Mouse (Mus musculus) liver, embryonic 15.5 days (tissue): ENCODE results near the gene Adrb1. TPM values are rescaled to one million over a fixed set of nuclear protein-coding genes. Genes with fewer than 3 reads are reported as not detected.
A peak's percentile ranks its signal among the peaks of the same experiment; 100 is the strongest.

Experiments used
- ATAC-seq: fragments of 200-750 bp; cut with Nextera tagmentation; 2 replicates; pipeline ENCODE4 v1.8.0; 2017; ENCODE audit warnings: moderate number of reproducible peaks, mild to moderate bottlenecking, moderate library complexity; ENCODE audit not compliant: insufficient read depth
- H3K27ac ChIP-seq: fragments of 300-500 bp; sonication (generic); replicated peaks from 2 replicates; pipeline ENCODE4 v1.5.1; 2015; ENCODE audit warnings: mild to moderate bottlenecking, inconsistent platforms
- H3K27me3 ChIP-seq: fragments of 300-500 bp; sonication (generic); 2 replicates; pipeline ENCODE4 v1.6.1; 2015; ENCODE audit warnings: mild to moderate bottlenecking, inconsistent platforms
- H3K36me3 ChIP-seq: fragments of 300-500 bp; sonication (generic); replicated peaks from 2 replicates; pipeline ENCODE4 v1.6.1; 2015; ENCODE audit warnings: moderate library complexity, mild to moderate bottlenecking, inconsistent platforms
- H3K4me1 ChIP-seq: fragments of 300-500 bp; sonication (generic); replicated peaks from 2 replicates; pipeline ENCODE4 v1.6.1; 2015; ENCODE audit warnings: inconsistent platforms
- H3K4me2 ChIP-seq: fragments of 300-500 bp; sonication (generic); 2 replicates; pipeline ENCODE4 v1.6.1; 2015; ENCODE audit warnings: moderate library complexity, mild to moderate bottlenecking, inconsistent platforms
- H3K4me3 ChIP-seq: fragments of 300-500 bp; sonication (generic); replicated peaks from 2 replicates; pipeline ENCODE4 v1.5.1; 2015; ENCODE audit warnings: mild to moderate bottlenecking, inconsistent platforms
- H3K9ac ChIP-seq: fragments of 300-500 bp; sonication (generic); 2 replicates; pipeline ENCODE4 v1.6.1; 2015; ENCODE audit warnings: moderate library complexity, mild to moderate bottlenecking, inconsistent platforms
- H3K9me3 ChIP-seq: fragments of 300-500 bp; sonication (generic); replicated peaks from 2 replicates; pipeline ENCODE4 v1.6.1; 2016; ENCODE audit warnings: inconsistent platforms
- WGBS: fragments of 180-500 bp; shearing (Covaris S2); methylation state at CpG from one replicate; pipeline ENCODE4 v1.1.7; 2015; ENCODE audit warnings: mixed read lengths; ENCODE audit not compliant: insufficient replicate concordance; 5-methylcytosine and 5-hydroxymethylcytosine counted together
- polyA plus RNA-seq: library from polyadenylated mRNA; unstranded; fragments of >200 nt; fragmentation: Nextera tagmentation; extraction: Ambion mirVana; gene quantifications from 2 replicates; pipeline ENCODE4 v1.2.1, GENCODE M21; 2015

Gene Adrb1
- polyA plus RNA-seq, result 0.25 and 0.38 TPM in 2 replicates

DNA sequence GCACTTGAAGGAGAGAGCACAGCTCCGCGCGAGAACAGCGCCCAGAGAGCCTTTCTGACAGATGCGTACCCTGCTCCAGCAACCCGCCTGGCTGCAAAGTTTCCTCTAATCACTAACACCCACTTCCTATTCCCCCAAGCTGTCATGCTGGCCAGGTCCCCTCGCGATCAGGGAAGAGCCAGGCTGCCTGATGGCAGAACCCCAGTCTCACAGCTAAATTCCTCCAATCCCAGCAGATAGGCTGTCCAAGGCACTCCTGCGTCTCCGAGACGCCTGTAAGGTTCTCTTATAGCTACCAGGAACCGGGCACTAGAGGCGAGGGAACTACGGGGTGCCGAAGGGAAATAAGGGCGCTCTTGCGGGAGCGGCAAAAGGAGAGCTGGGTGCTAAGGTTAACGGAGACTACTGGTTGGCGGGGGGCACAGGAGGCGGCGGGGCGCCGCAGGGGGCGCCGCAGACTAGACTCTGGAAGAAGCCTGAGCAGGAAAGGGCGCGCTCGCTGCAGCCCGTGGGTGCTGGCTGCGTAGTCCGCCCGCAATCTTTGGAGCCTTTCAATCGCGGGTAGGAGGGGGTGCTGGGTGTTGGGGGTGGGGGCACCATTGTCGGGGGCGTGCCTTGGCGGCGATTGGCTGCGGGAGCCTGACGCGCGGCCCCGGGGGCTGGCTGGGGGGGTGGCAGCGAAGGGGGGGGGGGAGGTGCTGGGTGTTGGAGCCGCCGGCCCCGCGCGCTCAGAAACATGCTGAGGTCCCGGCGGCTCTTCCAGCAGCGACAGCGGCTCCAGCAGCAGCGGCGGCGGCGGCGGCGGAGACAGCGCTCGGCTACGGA lies at the start of gene Adrb1:
TSS of gene Adrb1 (plus strand) at position 813 of the 825 bp plus-strand sequence.
- H3K9ac ChIP-seq, result no peak within 1 kb of the TSS

DNA sequence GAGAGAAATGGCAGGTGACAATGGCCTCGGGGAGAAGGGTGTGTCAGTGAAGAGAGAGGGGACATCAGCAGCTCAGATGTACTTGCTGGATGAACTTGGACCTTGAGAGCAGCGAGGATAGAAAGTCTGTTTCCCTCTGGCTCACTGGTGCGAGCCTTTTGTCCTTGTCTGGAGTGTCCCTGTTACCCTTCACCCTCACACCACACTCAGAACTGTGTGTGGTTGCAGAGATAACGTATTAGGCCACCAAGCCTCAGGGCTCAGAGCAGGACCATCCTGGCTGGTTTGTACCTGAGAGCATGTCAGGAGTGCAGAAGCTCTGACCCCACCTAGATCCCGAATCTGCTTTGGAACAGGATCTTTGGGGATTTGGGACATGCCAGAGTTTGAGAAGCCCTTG lies 46.3 kb upstream of the Adrb1 start:
- Histone ChIP-seq H3K27me3 (no peaks in the 10 kb centered on the region), H3K4me2 (no peak overlapping the region), H3K4me1 (0 out of 2 replicates have a peak, but pooled peaks cover 3% of the 10 kb centered on the region), H3K4me3 (no peak overlapping the region), H3K27ac (no peak overlapping the region), H3K9ac (no peak overlapping the region), H3K36me3 (no peaks in the 10 kb centered on the region), H3K9me3 (no peaks in the 10 kb centered on the region)
- 52% methylated on average over 5 of the region's 5 CpGs for WGBS
- no peak for ATAC-seq

More for the DNA sequence above, at the start of gene Adrb1:
- Histone ChIP-seq H3K4me2 (peak within 1 kb of the TSS; percentile 66), H3K9me3 (no peaks in the 10 kb centered on the region), H3K4me1 (peaks cover 17% of the 10 kb centered on the region), H3K27me3 (peaks cover 91% of the 10 kb centered on the region), H3K4me3 (peak within 1 kb of the TSS; percentile 46), H3K27ac (no peak within 1 kb of the TSS), H3K36me3 (no peaks in the 10 kb centered on the region)
- WGBS, result under 1% methylated on average over 42 of the region's 63 CpGs
- ATAC-seq, result peak; percentile 45

DNA sequence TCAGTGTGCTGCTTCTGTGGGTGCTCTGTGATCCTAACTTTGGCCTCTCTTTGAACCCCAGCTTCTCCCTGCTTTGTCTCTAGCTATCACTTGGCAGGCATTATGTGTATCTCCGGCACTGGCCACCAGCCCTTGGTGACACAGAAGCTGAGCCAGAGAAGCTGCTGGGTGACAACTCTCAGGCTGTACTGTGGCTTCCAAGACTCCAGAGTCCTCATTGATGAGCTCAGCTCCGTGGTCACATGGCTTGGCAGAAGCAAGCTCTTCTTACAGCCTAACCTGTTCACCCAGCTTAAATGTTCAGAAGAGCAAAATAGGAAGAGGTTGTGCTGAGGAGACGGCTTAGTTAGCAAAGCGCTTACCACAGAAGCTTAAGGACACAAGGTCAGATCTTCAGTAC lies 45.5 kb upstream of the Adrb1 start:
- Histone ChIP-seq H3K27me3 (no peaks in the 10 kb centered on the region), H3K9me3 (no peaks in the 10 kb centered on the region), H3K4me3 (no peak overlapping the region), H3K36me3 (no peaks in the 10 kb centered on the region), H3K9ac (no peak overlapping the region), H3K27ac (no peak overlapping the region), H3K4me2 (no peak overlapping the region), H3K4me1 (0 out of 2 replicates have a peak, but pooled peaks cover 3% of the 10 kb centered on the region)
- 68% methylated on average over 4 of the region's 4 CpGs for WGBS
- no peak for ATAC-seq

DNA sequence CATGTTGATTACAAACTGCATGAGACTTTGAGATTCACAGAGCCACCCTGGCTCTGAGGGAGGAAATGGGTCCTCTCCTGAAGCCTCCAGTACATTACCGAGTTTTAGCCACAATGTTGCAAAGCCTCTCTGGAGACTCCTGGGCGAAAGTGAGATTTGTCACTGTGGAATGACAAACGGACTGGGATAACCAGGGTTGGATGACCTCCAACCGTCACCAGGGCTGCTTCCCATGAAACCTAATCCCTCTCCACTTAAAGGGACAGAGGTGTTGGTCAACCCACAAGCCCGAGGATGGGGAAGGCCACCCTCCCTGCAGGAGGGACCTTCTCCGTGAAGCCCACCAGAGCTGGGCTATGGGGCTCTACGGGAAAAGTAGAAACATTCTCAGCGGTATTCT lies 44.4 kb upstream of the Adrb1 start:
- H3K27ac ChIP-seq, result no peak overlapping the region
- no peak overlapping the region for H3K9ac ChIP-seq
- 0 out of 2 replicates have a peak, but pooled peaks cover 3% of the 10 kb centered on the region for H3K4me1 ChIP-seq
- ATAC-seq, result no peak
- no peaks in the 10 kb centered on the region for H3K27me3 ChIP-seq
- H3K4me2 ChIP-seq, result no peak overlapping the region
- H3K9me3 ChIP-seq, result no peaks in the 10 kb centered on the region
- no peaks in the 10 kb centered on the region for H3K36me3 ChIP-seq
- WGBS, result 59% methylated on average over 8 of the region's 8 CpGs
- no peak overlapping the region for H3K4me3 ChIP-seq

DNA sequence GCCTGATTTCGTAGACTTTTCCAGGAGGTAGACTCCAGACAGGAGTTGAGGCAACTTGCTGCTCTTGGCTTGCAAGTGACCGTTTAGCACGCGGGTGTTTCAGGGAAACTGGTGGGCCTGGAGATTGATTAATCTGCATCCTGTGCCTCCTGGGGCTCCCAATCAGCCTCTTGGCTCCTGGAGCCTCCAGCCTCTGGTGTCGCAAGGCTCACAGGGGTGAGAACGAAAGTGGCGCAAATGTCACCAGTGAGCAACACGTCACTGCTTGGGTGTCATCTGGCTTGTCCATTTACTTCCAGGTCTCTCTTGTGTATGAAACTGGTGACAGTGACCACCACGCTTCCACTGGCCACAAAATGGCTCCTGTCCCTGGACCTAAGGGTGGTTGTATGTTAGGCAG lies 43.5 kb upstream of the Adrb1 start:
- Histone ChIP-seq H3K27me3 (no peaks in the 10 kb centered on the region), H3K4me2 (no peak overlapping the region), H3K36me3 (no peaks in the 10 kb centered on the region), H3K4me3 (no peak overlapping the region), H3K4me1 (0 out of 2 replicates have a peak, but pooled peaks cover 3% of the 10 kb centered on the region), H3K9me3 (no peaks in the 10 kb centered on the region), H3K27ac (no peak overlapping the region), H3K9ac (no peak overlapping the region)
- ATAC-seq, result no peak
- WGBS, result 55% methylated on average over 9 of the region's 9 CpGs

DNA sequence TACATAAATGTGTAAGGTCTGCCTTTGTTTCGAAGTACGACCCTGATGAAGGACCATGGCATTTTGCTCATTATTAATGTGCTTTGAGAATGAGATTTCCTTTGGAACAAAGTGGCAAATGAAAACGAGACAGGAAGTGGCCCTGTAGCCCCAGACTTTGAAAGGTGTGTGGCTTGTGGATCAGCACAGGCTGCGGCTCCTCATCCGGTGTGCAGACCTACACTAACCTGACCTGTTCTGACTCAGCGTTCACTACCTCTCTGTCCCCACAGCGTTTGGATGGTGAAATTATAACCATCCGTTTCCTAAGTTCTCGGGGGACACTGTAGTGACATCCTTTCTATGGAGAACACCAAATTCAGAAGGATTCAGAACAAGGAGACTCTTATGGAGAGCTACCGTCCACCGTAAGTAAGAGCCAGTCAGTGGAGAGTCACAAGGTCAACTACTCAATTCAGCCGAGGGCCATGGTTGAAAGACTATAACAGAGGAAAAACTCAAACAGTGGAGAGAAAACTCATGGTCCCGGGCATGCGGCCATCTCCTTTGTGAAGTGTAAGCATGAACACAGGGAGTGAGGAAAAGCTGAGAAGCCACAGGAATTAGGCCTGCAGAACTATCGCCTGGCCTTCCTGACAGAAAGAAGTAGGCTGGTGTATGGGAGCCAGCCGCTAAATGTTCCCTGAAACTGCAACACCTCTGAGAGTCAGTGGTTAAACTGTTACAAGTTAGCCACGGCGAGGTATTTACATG lies 42.6 kb upstream of the Adrb1 start:
- WGBS, result 68% methylated on average over 18 of the region's 18 CpGs
- H3K9ac ChIP-seq, result no peak overlapping the region

DNA sequence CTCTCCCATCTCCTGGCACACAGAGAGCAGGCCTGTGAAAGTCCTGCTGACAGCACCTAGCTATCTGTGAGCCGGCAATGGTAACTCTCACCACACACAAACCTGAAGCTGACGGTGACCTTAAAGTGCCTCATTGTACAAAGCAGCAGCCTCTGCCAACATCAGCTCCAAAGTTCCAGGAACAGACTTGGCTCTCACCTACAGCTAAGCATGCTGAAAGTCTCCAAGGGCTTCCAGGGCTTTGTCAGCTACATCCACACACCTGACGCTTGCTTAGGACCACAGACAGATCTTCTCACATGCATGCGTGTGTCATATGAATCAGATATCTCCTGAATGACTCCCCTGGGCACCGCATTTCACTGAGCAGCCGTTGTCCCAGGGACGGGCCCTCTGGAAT lies 42.0 kb upstream of the Adrb1 start:
- H3K9me3 ChIP-seq, result no peaks in the 10 kb centered on the region
- H3K36me3 ChIP-seq, result no peaks in the 10 kb centered on the region
- H3K27me3 ChIP-seq, result no peaks in the 10 kb centered on the region
- no peak for ATAC-seq
- H3K4me3 ChIP-seq, result no peak overlapping the region
- 65% methylated on average over 7 of the region's 7 CpGs for WGBS
- H3K4me1 ChIP-seq, result 0 out of 2 replicates have a peak, but pooled peaks cover 3% of the 10 kb centered on the region
- no peak overlapping the region for H3K27ac ChIP-seq
- no peak overlapping the region for H3K9ac ChIP-seq
- no peak overlapping the region for H3K4me2 ChIP-seq

More for the DNA sequence above, 42.6 kb upstream of the Adrb1 start:
- ATAC-seq, result no peak
- H3K4me3 ChIP-seq, result no peak overlapping the region
- H3K9me3 ChIP-seq, result no peaks in the 10 kb centered on the region
- no peaks in the 10 kb centered on the region for H3K27me3 ChIP-seq
- no peak overlapping the region for H3K4me2 ChIP-seq
- 0 out of 2 replicates have a peak, but pooled peaks cover 3% of the 10 kb centered on the region for H3K4me1 ChIP-seq
- H3K27ac ChIP-seq, result no peak overlapping the region
- no peaks in the 10 kb centered on the region for H3K36me3 ChIP-seq

DNA sequence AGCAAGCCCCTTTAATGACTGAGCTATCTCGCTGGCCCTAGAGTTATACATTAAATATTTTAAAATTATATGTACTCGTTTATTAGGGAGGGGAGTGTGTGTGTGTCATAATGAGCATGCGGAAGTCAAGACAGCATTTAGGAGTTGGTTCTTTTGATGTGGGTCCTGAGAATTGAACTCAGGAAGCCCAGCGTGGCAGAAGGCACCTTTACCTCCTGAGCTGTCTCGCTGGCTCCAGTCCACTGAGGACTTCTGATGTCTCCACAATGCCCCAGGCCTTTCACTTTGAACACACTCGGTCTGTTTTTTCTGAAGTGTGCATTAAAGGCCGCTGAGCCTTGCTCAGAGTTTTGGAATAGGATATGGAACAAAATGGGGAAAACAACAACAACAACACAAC lies 39.7 kb upstream of the Adrb1 start:
- Histone ChIP-seq H3K4me2 (no peak overlapping the region), H3K9me3 (no peaks in the 10 kb centered on the region), H3K27ac (no peak overlapping the region), H3K27me3 (no peaks in the 10 kb centered on the region), H3K4me3 (no peak overlapping the region), H3K4me1 (0 out of 2 replicates have a peak, but pooled peaks cover 3% of the 10 kb centered on the region), H3K9ac (no peak overlapping the region), H3K36me3 (no peaks in the 10 kb centered on the region)
- ATAC-seq, result no peak
- 63% methylated on average over 7 of the region's 7 CpGs for WGBS

DNA sequence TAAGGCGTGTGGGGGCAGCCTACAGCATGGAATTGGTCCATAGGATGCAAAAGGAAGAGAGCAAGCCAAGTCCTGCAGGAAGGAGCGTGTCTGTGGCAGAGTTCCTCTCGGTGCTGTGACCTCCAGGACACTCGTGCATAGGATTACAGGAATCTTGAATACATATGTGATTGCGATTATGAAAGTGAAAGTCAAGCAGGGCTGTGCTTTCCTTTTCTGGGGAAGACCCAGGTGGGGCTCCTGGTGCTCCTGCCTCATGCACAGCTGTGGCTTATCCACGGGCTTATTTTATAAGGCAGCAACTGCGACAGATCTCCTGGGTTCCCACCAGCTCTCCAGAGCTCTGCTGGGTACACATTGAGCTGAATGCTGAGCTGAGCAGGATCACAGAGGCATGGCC lies 39.2 kb upstream of the Adrb1 start:
- no peak for ATAC-seq
- H3K36me3 ChIP-seq, result no peaks in the 10 kb centered on the region
- H3K27me3 ChIP-seq, result no peaks in the 10 kb centered on the region
- no peak overlapping the region for H3K4me2 ChIP-seq
- no peaks in the 10 kb centered on the region for H3K9me3 ChIP-seq
- H3K4me1 ChIP-seq, result 0 out of 2 replicates have a peak, but pooled peaks cover 3% of the 10 kb centered on the region
- H3K4me3 ChIP-seq, result no peak overlapping the region
- H3K27ac ChIP-seq, result no peak overlapping the region
- no peak overlapping the region for H3K9ac ChIP-seq
- WGBS, result 58% methylated on average over 7 of the region's 7 CpGs

DNA sequence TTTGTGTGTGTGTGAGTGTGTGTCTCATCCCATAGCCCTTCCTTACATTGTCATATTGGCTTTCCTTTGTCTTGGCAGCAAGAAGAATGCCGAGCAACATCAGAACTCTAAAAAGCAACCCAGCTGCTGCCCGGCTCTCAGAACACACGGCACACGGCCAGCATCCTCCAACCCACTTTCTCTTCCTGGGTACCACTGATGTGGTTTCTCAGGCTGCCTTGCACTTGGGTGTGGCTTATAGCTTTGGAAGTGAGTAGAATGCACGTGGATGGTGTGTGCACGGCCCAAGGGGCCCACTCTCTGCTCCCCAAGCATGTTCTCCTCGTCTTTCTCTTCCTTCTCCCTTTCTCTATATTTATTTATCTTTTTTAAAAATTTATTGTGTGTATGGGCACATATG lies 36.5 kb upstream of the Adrb1 start:
- no peak for ATAC-seq
- H3K27me3 ChIP-seq, result no peaks in the 10 kb centered on the region
- no peak overlapping the region for H3K4me2 ChIP-seq
- no peaks in the 10 kb centered on the region for H3K36me3 ChIP-seq
- 52% methylated on average over 7 of the region's 7 CpGs for WGBS
- no peak overlapping the region for H3K9ac ChIP-seq
- H3K9me3 ChIP-seq, result no peaks in the 10 kb centered on the region
- no peak overlapping the region for H3K4me3 ChIP-seq
- H3K27ac ChIP-seq, result no peak overlapping the region
- H3K4me1 ChIP-seq, result 0 out of 2 replicates have a peak, but pooled peaks cover 5% of the 10 kb centered on the region

DNA sequence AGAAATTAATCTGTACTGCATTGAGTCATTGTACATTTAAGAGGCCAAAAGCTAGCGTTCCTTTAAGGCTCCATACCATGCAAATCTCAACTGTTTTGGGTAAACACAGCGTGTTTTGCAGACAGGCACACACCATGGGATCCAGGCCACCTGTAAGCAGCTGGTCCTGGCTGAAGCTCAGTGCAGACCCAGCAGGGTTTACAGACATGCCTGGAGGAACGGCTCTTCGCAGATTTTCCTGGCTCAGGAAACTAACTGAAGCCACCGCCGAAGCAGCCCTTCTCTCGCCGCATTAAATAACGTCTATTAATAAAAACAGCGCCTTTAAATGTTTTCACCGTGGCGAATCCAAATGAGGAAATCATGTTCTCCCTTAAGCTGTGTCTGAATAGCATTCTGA lies 35.8 kb upstream of the Adrb1 start:
- no peak for ATAC-seq
- Histone ChIP-seq H3K27me3 (no peaks in the 10 kb centered on the region), H3K9ac (no peak overlapping the region), H3K4me3 (no peak overlapping the region), H3K36me3 (no peaks in the 10 kb centered on the region), H3K9me3 (no peaks in the 10 kb centered on the region), H3K4me2 (no peak overlapping the region), H3K27ac (no peak overlapping the region), H3K4me1 (0 out of 2 replicates have a peak, but pooled peaks cover 5% of the 10 kb centered on the region)
- WGBS, result 70% methylated on average over 12 of the region's 12 CpGs
